Mouse (Mus musculus) embryonic fibroblast, embryonic 13.5 days (primary cell): ENCODE data around the gene Carf.

ENCODE experiments used
- CTCF ChIP-seq: IDR thresholded peaks from 2 replicates; pipeline ENCODE4 v1.5.1; 2011; ENCODE audit warnings: mild to moderate bottlenecking, control low read depth, low read length, moderate library complexity, borderline replicate concordance; ENCODE audit not compliant: insufficient read depth
- POLR2A ChIP-seq: IDR thresholded peaks from 2 replicates; pipeline ENCODE4 v1.6.1; 2011; ENCODE audit warnings: low read depth, mild to moderate bottlenecking, control low read depth, low read length, moderate library complexity

DNA sequence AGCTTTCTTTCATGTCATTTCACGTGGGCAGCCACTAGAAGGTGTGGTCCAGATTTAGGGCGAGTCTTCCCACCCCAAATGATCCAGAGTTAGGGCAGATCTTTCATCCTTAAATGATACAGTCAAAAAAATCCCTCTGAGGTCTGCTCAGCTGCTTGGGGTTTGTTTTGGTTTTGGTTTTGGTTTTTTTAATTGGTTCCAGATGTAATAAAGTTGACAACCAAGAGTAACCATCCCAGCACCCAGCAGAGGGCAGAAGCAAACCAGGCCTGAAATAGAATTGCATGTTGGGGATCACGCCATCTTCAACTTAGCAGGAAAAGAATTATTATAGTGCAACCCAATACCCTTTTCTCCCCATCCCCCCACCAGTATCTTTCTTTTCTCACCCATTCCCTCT lies 60.4 kb downstream of the Carf start:
- TF ChIP-seq POLR2A (no peak), CTCF (peak; percentile 39; the same call in 1 of the 2 replicates)
